Comparison of ENCODE assay signal across 8 mouse cellular contexts in genomic region chr13:59769296-59770163, GRCm38 (mm10). TPM values are rescaled to one million over a fixed set of nuclear protein-coding genes. Genes with fewer than 3 reads are reported as not detected.
A peak's percentile ranks its signal among the peaks of the same experiment; 100 is the strongest.
DNase-seq lines count a peak whose midpoint lies in the region; ATAC-seq and TF ChIP-seq lines count a peak whose summit lies in the region.

Gene Isca1 (minus strand): TSS chr13:59769810.

- H3K36me3 ChIP-seq in hindbrain, embryonic 14.5 days (replicated peaks; ENCODE audit: control insufficient read depth, insufficient read depth) = peaks cover 23% of the 10 kb centered on the region

- under 1% methylated on average over 85 of the region's 91 CpGs for WGBS in hindbrain, embryonic 14.5 days

- H3K4me2 ChIP-seq in hindbrain, embryonic 14.5 days (replicated peaks) = peak within 1 kb of the TSS; percentile 75

- in situ Hi-C loops in Patski (cut with MboI; ENCODE audit: low pct_unique_long_range_greater_than_20kb) = no loop called here

- H3K9me3 ChIP-seq in hindbrain, embryonic 14.5 days (ENCODE audit: control insufficient read depth, low read length) = no peaks in the 10 kb centered on the region

- TF ChIP-seq CTCF in Patski (IDR thresholded peaks at IDR 0.05) = no peak

- POLR2A ChIA-PET in Patski (lab: Charles Lee) = interaction anchor here (0.7 kb wide), 1 partner anchor 608 kb away, joined by 3 read pairs; no protein-coding TSS in a partner anchor

- H3K4me1 ChIP-seq in hindbrain, embryonic 14.5 days (replicated peaks; ENCODE audit: control insufficient read depth, insufficient read depth, low read length) = peaks cover 33% of the 10 kb centered on the region

- peak; percentile 88 for DNase-seq in Patski (ENCODE audit: low read depth, low spot score)
- DNase-seq in cerebellum, postnatal 14 days = peak; percentile 99 to 100
- peak; percentile 99 to 100 for DNase-seq in frontal cortex, postnatal 25 days (ENCODE audit: low spot score in 2 of 2)
- peak; percentile 99 for DNase-seq in hindbrain, embryonic 14.5 days (ENCODE audit: low spot score)
- DNase-seq in layer of hippocampus, postnatal 36 days = peak; percentile 99
- DNase-seq in lung, postnatal 36 days = peak; percentile 99
- peak; percentile 99 for DNase-seq in retina, postnatal 1 day
- peak; percentile 98 to 99 for DNase-seq in urinary bladder, adult 18-20 months (ENCODE audit: low spot score in 2 of 2)

- H3K27me3 ChIP-seq in Patski = no peaks in the 10 kb centered on the region
- no peaks in the 10 kb centered on the region for H3K27me3 ChIP-seq in hindbrain, embryonic 14.5 days (ENCODE audit: control insufficient read depth, insufficient read depth, low read length)

- peak; percentile 85 for ATAC-seq in Patski
- ATAC-seq in hindbrain, embryonic 14.5 days (ENCODE audit: low FRiP score) = peak; percentile 97

- H3K9ac ChIP-seq in hindbrain, embryonic 14.5 days = peak within 1 kb of the TSS; percentile 76

- H3K4me3 ChIP-seq in hindbrain, embryonic 14.5 days (replicated peaks; ENCODE audit: low read length) = peak within 1 kb of the TSS; percentile 53

- CTCF ChIA-PET in Patski (lab: Charles Lee) = interaction anchor here (1.3 to 2.7 kb wide), 2 partner anchors 11 to 41 kb away, joined by 4 to 12 read pairs; partner anchors contain the start of gene Gm49354

- H3K27ac ChIP-seq in hindbrain, embryonic 14.5 days = peak within 1 kb of the TSS; percentile 98

RNA-seq across cellular contexts. Expression of gene Isca1, which starts in this region (rescaled TPM):
- 89.7 TPM for polyA plus RNA-seq in Patski (2021)
- 185 and 197 TPM in 2 replicates for polyA plus RNA-seq in hindbrain, embryonic 14.5 days (2014; fragmentation: Nextera tagmentation; extraction: Ambion mirVana)
- total RNA-seq in layer of hippocampus, postnatal 36 days (2021) = 100 to 1,000 TPM; 142 to 155 TPM

Comparison
In these comparisons a context has a peak if more than half of its experiments do, and no peak if none do; other contexts are left out.
1. Peak in every context shown above with its lines: DNase-seq, ATAC-seq, H3K4me3 ChIP-seq and H3K27ac ChIP-seq.